Mouse (Mus musculus) forebrain, embryonic 11.5 days (tissue): ENCODE measurements around the gene Gm3045. TPM values are rescaled to one million over a fixed set of nuclear protein-coding genes. Genes with fewer than 3 reads are reported as not detected.

ENCODE experiments used
- ATAC-seq: fragments of 200-750 bp; cut with Nextera tagmentation; replicated peaks from 2 replicates; pipeline ENCODE4 v1.8.0; 2017; ENCODE audit warnings: moderate TSS enrichment; ENCODE audit not compliant: low FRiP score
- DNase-seq: peaks from one replicate; pipeline ENCODE4 v3.0.0-alpha.2; 2017; ENCODE audit warnings: low spot score
- H3K27ac ChIP-seq: fragments of 300-500 bp; sonication (generic); 2 replicates; pipeline ENCODE4 v1.5.1; 2014; ENCODE audit warnings: low read depth, low read length
- H3K27me3 ChIP-seq: fragments of 300-500 bp; sonication (generic); 2 replicates; pipeline ENCODE4 v1.6.1; 2014; ENCODE audit warnings: mild to moderate bottlenecking, low read length, mixed read lengths; ENCODE audit not compliant: control insufficient read depth, insufficient read depth
- H3K36me3 ChIP-seq: fragments of 300-500 bp; sonication (generic); 2 replicates; pipeline ENCODE4 v1.6.1; 2014; ENCODE audit warnings: mild to moderate bottlenecking, low read length, moderate library complexity, mixed read lengths; ENCODE audit not compliant: control insufficient read depth, insufficient read depth
- H3K4me1 ChIP-seq: fragments of 300-500 bp; sonication (generic); replicated peaks from 2 replicates; pipeline ENCODE4 v1.6.1; 2014; ENCODE audit warnings: low read length, mixed read lengths; ENCODE audit not compliant: control insufficient read depth, insufficient read depth
- H3K4me2 ChIP-seq: fragments of 300-500 bp; sonication (generic); 2 replicates; pipeline ENCODE4 v1.6.1; 2014; ENCODE audit warnings: low read depth, mild to moderate bottlenecking, low read length, moderate library complexity, mixed read lengths; ENCODE audit not compliant: severe bottlenecking
- H3K4me3 ChIP-seq: fragments of 300-500 bp; sonication (generic); 2 replicates; pipeline ENCODE4 v1.5.1; 2014; ENCODE audit warnings: low read depth, low read length
- H3K9ac ChIP-seq: fragments of 300-500 bp; sonication (generic); 2 replicates; pipeline ENCODE4 v1.6.1; 2014; ENCODE audit warnings: low read length
- H3K9me3 ChIP-seq: fragments of 300-500 bp; sonication (generic); 2 replicates; pipeline ENCODE4 v1.6.1; 2016; ENCODE audit warnings: low read length, mixed read lengths; ENCODE audit not compliant: control insufficient read depth
- WGBS: fragments of 180-500 bp; shearing (Covaris S2); extraction: QIAGEN DNeasy Blood & Tissue Kit; methylation state at CpG from one replicate; pipeline ENCODE4 v1.1.7; 2014; 5-methylcytosine and 5-hydroxymethylcytosine counted together
- polyA plus RNA-seq: library from polyadenylated mRNA; unstranded; fragments of >200 nt; fragmentation: Nextera tagmentation; extraction: Ambion mirVana; gene quantifications from 2 replicates; pipeline ENCODE4 v1.2.1, GENCODE M21; 2014

Gene Gm3045
- polyA plus RNA-seq, 1 experiment from 2014 or later = not detected

DNA sequence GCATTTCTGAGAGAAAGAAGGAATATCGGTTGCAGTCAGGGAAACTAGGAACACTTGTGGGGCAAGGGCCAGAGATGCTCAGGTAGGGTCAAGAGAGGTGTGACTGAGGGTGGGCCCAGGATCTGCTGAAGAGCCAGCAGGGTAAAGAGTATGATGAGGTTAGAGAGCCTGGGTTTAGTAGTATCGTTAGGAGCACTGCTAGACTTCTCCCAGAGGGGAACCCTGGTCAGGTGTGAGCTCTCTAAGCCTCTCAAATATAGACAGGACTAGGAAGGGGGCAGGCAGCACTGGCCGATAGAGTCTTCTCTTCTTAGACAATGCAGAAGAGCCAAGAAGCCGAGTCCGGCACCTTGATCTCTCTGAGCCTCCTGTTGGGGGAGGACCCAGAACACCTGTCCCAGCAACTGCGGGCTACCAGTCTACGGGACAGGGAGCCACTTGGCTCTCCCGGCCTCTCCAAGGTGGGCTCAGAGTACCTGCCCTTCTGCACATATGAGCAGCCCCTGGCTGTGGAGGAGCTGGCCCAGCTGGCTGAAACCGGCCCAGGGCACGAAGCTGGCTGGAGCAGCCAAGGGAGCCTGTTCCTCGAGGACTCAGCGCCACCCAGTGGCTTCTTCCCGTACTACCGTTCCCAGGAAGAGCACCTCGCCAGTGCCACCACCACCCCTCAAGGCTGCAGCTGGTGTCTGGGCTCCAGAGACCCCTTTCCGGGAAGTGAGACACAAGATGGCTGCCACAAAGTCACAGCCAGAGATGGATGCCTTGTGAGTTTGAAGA lies 2.5 kb downstream of the Gm3045 start:
- Histone ChIP-seq H3K27ac (no peak overlapping the region), H3K9ac (no peak overlapping the region), H3K4me3 (no peak overlapping the region), H3K4me2 (no peak overlapping the region), H3K4me1 (peaks cover 6% of the 10 kb centered on the region; the same call in 1 of the 2 replicates), H3K36me3 (no peaks in the 10 kb centered on the region), H3K9me3 (no peaks in the 10 kb centered on the region), H3K27me3 (no peaks in the 10 kb centered on the region; the same call in 1 of the 2 replicates)
- DNase-seq (peak; percentile 92), ATAC-seq (peak; percentile 67)
- WGBS = 31% methylated on average over 16 of the region's 16 CpGs

DNA sequence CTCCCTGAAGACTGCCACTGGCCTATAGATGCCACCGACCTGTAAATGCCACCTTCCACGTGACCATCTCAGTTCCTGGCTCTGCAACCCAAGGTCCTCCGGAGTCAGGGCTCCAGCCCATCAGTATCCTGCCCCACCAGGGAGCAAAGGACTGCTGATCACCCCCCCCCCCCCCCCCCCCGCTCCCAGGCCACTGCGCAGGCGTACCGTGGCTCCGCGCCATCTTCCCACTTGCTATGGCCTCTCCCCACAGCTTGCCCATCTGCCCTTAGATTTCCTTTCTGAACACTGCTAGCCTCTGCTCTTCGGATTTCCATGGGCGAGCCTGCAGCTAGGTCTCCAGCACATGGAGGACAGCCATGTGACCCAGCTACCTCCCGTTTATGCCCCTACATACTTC lies 6.1 kb downstream of the Gm3045 start:
- H3K27ac ChIP-seq = no peak overlapping the region
- no peak overlapping the region for H3K9ac ChIP-seq
- peaks cover 6% of the 10 kb centered on the region; the same call in 1 of the 2 replicates for H3K4me1 ChIP-seq
- no peak overlapping the region for H3K4me2 ChIP-seq
- no peaks in the 10 kb centered on the region for H3K36me3 ChIP-seq
- H3K4me3 ChIP-seq = no peak overlapping the region
- 92% methylated on average over 8 of the region's 12 CpGs for WGBS
- ATAC-seq (no peak), DNase-seq (no peak)
- peaks cover 13% of the 10 kb centered on the region for H3K27me3 ChIP-seq
- H3K9me3 ChIP-seq = no peaks in the 10 kb centered on the region

DNA sequence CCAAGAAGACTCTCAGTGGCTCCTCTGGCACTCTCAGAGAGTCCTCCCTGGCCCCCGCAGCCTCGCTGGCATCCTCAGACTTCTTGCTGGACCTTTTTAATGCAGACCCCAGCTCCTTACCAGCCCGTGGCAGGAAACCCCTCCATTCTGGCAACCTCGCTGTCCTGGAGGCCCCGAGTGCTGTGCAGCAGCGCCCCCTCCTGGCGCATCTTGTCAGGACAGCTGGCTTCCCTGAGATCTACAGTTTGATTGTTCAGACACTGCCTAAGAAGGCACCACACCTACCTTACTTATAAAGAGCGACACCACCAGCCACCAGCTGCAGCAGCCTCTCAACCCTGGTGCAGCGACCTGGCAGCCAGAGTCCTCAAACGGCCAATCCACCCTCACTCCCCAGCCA lies 7.1 kb downstream of the Gm3045 start:
- Histone ChIP-seq H3K9ac (no peak overlapping the region; the same call in 1 of the 2 replicates), H3K4me1 (peaks cover 10% of the 10 kb centered on the region; the same call in 1 of the 2 replicates), H3K9me3 (no peaks in the 10 kb centered on the region), H3K4me3 (no peak overlapping the region), H3K27me3 (peaks cover 22% of the 10 kb centered on the region), H3K27ac (no peak overlapping the region), H3K4me2 (0 out of 2 replicates have a peak overlapping the region, but pooled peaks have one; percentile 11), H3K36me3 (no peaks in the 10 kb centered on the region)
- ATAC-seq (no peak), DNase-seq (peak; percentile 94)
- WGBS = 13% methylated on average over 10 of the region's 10 CpGs

DNA sequence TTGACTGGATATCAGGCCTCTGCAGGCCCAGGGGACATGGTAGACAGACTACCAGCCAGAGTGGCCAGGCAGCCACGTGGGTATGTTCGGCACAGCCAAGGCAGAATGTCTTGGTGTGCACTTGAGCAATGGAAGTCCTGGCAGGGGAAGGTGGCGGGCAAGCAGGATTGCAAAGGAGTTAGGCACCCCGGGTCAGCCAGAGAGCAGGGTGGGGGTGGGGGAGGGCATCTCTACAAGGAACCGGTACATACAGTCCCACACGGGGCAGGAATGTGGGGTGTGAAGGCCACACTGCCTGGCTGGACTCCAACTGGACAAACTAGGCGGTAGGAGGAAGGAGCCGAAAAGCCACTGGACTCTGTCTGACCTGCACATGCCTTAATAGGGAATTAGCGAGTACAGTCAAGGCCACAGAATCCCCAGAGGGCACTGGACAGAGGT lies 7.9 kb downstream of the Gm3045 start:
- no peak overlapping the region for H3K9ac ChIP-seq
- no peaks in the 10 kb centered on the region for H3K9me3 ChIP-seq
- no peak overlapping the region for H3K27ac ChIP-seq
- ATAC-seq (no peak), DNase-seq (no peak)
- H3K4me2 ChIP-seq = no peak overlapping the region
- peaks cover 12% of the 10 kb centered on the region; the same call in 1 of the 2 replicates for H3K4me1 ChIP-seq
- H3K4me3 ChIP-seq = no peak overlapping the region
- H3K27me3 ChIP-seq = peaks cover 31% of the 10 kb centered on the region
- H3K36me3 ChIP-seq = no peaks in the 10 kb centered on the region
- WGBS = 84% methylated on average over 9 of the region's 9 CpGs

DNA sequence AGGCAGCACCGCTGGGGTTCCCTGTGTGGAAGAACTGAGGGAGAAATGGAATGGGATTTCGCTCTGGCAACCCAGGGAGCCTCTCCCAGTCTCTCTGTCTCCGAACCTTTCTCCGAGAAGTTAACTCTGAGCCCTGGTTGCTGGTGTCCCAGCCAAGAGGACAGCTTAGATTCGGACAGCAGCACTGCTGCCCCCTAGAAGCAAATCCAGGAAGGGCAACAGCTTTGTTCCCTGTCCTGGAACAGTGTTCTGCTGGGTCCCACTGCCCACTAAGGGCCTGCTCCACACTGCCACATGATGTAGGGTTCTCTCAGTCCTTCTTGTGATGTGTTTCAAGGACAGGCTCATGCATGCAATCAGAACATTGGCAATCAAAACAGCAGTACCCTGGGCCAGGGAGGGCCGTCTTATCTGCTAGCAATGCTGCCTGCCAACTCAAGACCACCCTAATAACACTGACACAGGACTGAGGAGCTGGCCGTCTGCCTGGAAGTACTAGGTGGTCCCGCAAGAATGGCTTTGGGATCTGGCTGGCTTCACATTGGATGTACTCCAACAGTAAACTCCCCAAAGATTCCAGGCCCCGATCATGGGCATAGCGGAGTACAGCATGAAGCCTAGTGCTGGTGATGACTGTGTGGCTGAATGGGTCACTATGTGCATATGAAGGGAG lies 9.4 kb downstream of the Gm3045 start:
- Histone ChIP-seq H3K27ac (no peak overlapping the region), H3K27me3 (peaks cover 39% of the 10 kb centered on the region), H3K4me2 (no peak overlapping the region), H3K36me3 (no peaks in the 10 kb centered on the region), H3K9me3 (no peaks in the 10 kb centered on the region), H3K4me3 (no peak overlapping the region), H3K4me1 (peaks cover 12% of the 10 kb centered on the region; the same call in 1 of the 2 replicates), H3K9ac (no peak overlapping the region)
- DNase-seq = no peak
- WGBS = 64% methylated on average over 10 of the region's 10 CpGs
- ATAC-seq = no peak

DNA sequence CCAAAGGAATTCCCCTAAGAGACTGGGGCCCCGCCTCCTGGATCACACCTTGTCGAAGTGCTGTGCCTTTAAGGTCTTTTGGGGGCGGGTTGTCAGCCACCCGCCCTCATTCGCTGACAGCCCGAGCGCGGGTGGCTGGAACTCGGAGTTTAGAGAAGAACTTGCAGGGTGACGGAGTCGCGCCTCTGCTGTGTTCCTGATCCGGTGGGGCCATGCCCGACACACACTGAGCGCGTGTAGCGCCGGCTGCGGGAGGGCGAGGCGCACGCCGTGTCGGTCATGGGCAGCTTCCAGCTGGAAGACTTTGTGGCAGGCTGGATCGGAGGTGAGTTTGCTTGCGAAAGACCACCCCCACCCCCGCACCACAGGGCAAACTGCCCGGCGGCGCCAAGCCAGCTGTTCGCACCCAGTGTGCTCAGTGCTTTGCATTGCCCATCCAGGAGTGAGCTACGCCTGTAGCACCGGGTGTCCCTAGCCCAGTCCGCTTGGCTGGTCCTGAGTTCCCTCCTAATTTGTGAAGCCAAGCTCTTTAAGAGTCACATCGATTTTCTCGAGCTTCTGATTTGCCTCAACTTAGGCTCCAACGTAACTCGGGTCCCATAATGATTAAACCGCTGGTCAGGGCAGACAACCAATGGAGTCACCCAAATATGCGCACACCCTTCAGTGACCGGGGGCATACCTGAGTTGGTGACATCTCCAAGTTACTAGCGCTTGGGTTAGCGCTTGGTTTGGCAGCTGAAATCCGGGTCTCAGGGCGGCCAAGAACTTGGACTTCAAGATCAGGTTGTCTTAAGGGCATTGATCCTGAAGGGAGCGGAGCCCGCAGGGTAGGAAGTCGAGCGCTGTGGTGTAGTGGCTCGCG lies 12.0 kb downstream of the Gm3045 start, which contains the start of gene Slc25a48:
TSS of gene Slc25a48 (plus strand) at position 145 of the 865 bp plus-strand sequence.
- 7% methylated on average over 51 of the region's 51 CpGs for WGBS
- H3K4me3 ChIP-seq = peak within 1 kb of the TSS; percentile 24
- H3K9me3 ChIP-seq = no peaks in the 10 kb centered on the region
- peaks cover 9% of the 10 kb centered on the region; the same call in 1 of the 2 replicates for H3K4me1 ChIP-seq
- peaks cover 39% of the 10 kb centered on the region for H3K27me3 ChIP-seq
- H3K36me3 ChIP-seq = no peaks in the 10 kb centered on the region
- H3K4me2 ChIP-seq = peak within 1 kb of the TSS; percentile 50
- no peak within 1 kb of the TSS; the same call in 1 of the 2 replicates for H3K9ac ChIP-seq
- ATAC-seq (no peak), DNase-seq (peak; percentile 65)
- no peak within 1 kb of the TSS for H3K27ac ChIP-seq

DNA sequence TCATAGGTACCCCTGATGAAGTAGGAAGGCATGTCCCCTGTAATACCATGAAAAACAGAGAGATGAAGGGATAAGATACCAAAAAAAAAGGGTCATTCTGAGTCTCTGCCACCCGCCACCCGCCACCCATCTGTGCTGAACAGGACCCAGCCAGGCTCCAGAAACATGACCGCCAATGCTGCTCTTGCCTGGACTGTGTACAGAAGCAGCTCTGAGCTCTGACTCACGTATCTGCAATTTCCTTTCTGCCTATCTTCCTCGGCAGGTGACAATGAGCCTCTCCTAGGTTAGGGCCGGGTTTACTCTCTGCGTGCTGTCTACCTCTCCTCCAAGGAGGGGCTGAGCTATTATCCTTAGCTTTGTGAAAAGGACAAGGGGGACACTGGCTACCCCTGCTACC lies 17.0 kb downstream of the Gm3045 start:
- ATAC-seq = no peak
- H3K9ac ChIP-seq = no peak overlapping the region

DNA sequence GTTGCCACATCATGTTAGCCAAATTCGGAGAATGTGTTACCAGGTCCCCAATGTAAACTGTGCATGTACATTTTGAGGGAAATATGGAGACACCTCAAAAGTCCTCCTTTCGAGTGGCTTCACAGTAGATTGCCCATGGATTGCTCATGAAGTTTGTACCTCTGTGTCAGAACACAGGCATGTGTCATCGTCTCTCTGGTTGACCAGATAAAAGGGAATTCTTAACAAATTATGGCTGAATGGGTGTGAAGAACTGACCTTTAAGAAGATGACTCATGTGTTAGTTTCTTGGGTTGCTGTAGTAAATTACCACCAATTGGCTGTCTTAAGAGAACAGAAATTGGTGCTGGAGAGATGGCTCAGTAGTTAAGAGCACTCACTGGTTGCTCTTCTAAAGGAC lies 17.7 kb downstream of the Gm3045 start:
- 87% methylated on average over 3 of the region's 3 CpGs for WGBS

More for the DNA sequence above, 17.0 kb downstream of the Gm3045 start:
- Histone ChIP-seq H3K9me3 (no peaks in the 10 kb centered on the region), H3K4me2 (no peak overlapping the region), H3K4me3 (no peak overlapping the region), H3K4me1 (0 out of 2 replicates have a peak, but pooled peaks cover 3% of the 10 kb centered on the region), H3K27ac (no peak overlapping the region), H3K27me3 (peaks cover 18% of the 10 kb centered on the region), H3K36me3 (no peaks in the 10 kb centered on the region)
- 85% methylated on average over 7 of the region's 7 CpGs for WGBS
- DNase-seq = peak; percentile 37

More for the DNA sequence above, 17.7 kb downstream of the Gm3045 start:
- Histone ChIP-seq H3K27me3 (peaks cover 11% of the 10 kb centered on the region), H3K9ac (no peak overlapping the region), H3K9me3 (no peaks in the 10 kb centered on the region), H3K4me2 (no peak overlapping the region), H3K27ac (no peak overlapping the region), H3K4me1 (no peaks in the 10 kb centered on the region), H3K36me3 (no peaks in the 10 kb centered on the region), H3K4me3 (no peak overlapping the region)
- DNase-seq = peak; percentile 2
- no peak for ATAC-seq
